Mouse (Mus musculus) E14TG2a.4 (cell line): ENCODE measurements at regions not wholly inside any gene's neighbourhood (a gene's known extent, or its start where the extent isn't known, plus 50 kb on each side); places are given as distances from the start of the nearest gene placed in this dataset.

Experiments
- CTCF ChIP-seq: conservative IDR thresholded peaks from 2 replicates; pipeline ENCODE4 v1.5.1; 2014; ENCODE audit warnings: low read length
- NANOG ChIP-seq: IDR thresholded peaks from 2 replicates; pipeline ENCODE4 v1.6.1; 2014; ENCODE audit warnings: borderline replicate concordance, low read length, mixed read lengths

GRCm38 (mm10) chr8:88450864-88451657 lies 70.1 kb upstream of the Nkd1 start:
- TF ChIP-seq CTCF (no peak), NANOG (no peak)
